Mouse (Mus musculus) stomach, postnatal 0 days (tissue): ENCODE measurements around the gene Smoc1. TPM values are rescaled to one million over a fixed set of nuclear protein-coding genes. Genes with fewer than 3 reads are reported as not detected.

Experiments used
- ATAC-seq: fragments of 200-750 bp; cut with Nextera tagmentation; 2 replicates; pipeline ENCODE4 v1.8.0; 2017; ENCODE audit not compliant: low FRiP score, low TSS enrichment
- DNase-seq: peaks from one replicate; pipeline ENCODE4 v3.0.0-alpha.2; 2016; ENCODE audit warnings: low spot score
- H3K27ac ChIP-seq: fragments of 300-500 bp; sonication (generic); replicated peaks from 2 replicates; pipeline ENCODE4 v1.5.1; 2014; ENCODE audit warnings: mild to moderate bottlenecking, control low read depth
- H3K27me3 ChIP-seq: fragments of 300-500 bp; sonication (generic); 2 replicates; pipeline ENCODE4 v1.6.1; 2014; ENCODE audit warnings: low read length; ENCODE audit not compliant: control insufficient read depth, insufficient read depth
- H3K36me3 ChIP-seq: fragments of 300-500 bp; sonication (generic); 2 replicates; pipeline ENCODE4 v1.6.1; 2014; ENCODE audit warnings: low read length, mixed read lengths; ENCODE audit not compliant: control insufficient read depth, insufficient read depth
- H3K4me1 ChIP-seq: fragments of 300-500 bp; sonication (generic); replicated peaks from 2 replicates; pipeline ENCODE4 v1.6.1; 2014; ENCODE audit warnings: antibody characterized with exemption; ENCODE audit not compliant: control insufficient read depth, insufficient read depth
- H3K4me2 ChIP-seq: fragments of 300-500 bp; sonication (generic); replicated peaks from 2 replicates; pipeline ENCODE4 v1.6.1; 2014; ENCODE audit warnings: low read depth, mild to moderate bottlenecking, control low read depth, moderate library complexity
- H3K4me3 ChIP-seq: fragments of 300-500 bp; sonication (generic); 2 replicates; pipeline ENCODE4 v1.5.1; 2014; ENCODE audit warnings: low read depth, low read length, control low read depth
- H3K9ac ChIP-seq: fragments of 300-500 bp; sonication (generic); 2 replicates; pipeline ENCODE4 v1.6.1; 2014; ENCODE audit warnings: mild to moderate bottlenecking, low read length, control low read depth, mixed read lengths
- H3K9me3 ChIP-seq: fragments of 300-500 bp; sonication (generic); 2 replicates; pipeline ENCODE4 v1.6.1; 2016; ENCODE audit warnings: low read length; ENCODE audit not compliant: control insufficient read depth
- CTCF ChIP-seq: IDR thresholded peaks from 2 replicates; pipeline ENCODE4 v1.5.1; 2016; ENCODE audit warnings: antibody characterized with exemption, low read depth, mild to moderate bottlenecking, moderate library complexity
- EP300 ChIP-seq: optimal IDR thresholded peaks from 2 replicates; pipeline ENCODE3; 2016; ENCODE audit warnings: antibody characterized with exemption
- WGBS: fragments of 180-500 bp; shearing (Covaris S2); extraction: QIAGEN DNeasy Blood & Tissue Kit; methylation state at CpG from one replicate; pipeline ENCODE4 v1.1.7; 2014; 5-methylcytosine and 5-hydroxymethylcytosine counted together
- polyA plus RNA-seq: library from polyadenylated mRNA; unstranded; fragments of >200 nt; fragmentation: Nextera tagmentation; extraction: Ambion mirVana; gene quantifications from 2 replicates; pipeline ENCODE4 v1.2.1, GENCODE M21; 2015

Smoc1 gene
- polyA plus RNA-seq, 1 experiment from 2014 or later, result 0.65 TPM

DNA sequence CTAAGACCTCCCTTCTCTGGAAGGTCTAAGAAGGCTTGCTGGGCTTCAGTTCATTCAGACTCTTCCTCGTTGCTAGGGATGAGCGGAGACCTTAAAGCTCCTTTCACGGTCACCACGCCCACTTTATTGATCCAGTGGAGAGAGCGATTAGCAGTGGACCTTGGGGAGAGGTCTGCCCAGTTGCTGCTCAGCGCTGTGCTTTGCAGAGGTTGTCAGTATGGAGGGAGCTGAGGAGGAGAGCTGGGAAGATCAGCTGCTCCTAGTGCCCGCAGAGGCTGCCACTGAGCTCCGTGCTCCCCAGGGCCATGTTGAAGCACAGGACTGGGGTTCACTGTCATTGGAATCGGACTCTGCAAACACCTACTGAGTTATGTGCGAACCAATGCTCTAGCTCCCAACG is 17.0 kb downstream of the Smoc1 start:
- 64% methylated on average over 11 of the region's 11 CpGs for WGBS
- H3K9me3 ChIP-seq, result no peaks in the 10 kb centered on the region
- H3K4me2 ChIP-seq, result no peak overlapping the region
- no peaks in the 10 kb centered on the region for H3K27me3 ChIP-seq
- H3K27ac ChIP-seq, result no peak overlapping the region
- ATAC-seq (no peak), DNase-seq (no peak)
- TF ChIP-seq EP300 (no peak), CTCF (no peak)
- no peak overlapping the region for H3K4me3 ChIP-seq
- H3K9ac ChIP-seq, result no peak overlapping the region
- H3K4me1 ChIP-seq, result no peaks in the 10 kb centered on the region
- H3K36me3 ChIP-seq, result no peaks in the 10 kb centered on the region

DNA sequence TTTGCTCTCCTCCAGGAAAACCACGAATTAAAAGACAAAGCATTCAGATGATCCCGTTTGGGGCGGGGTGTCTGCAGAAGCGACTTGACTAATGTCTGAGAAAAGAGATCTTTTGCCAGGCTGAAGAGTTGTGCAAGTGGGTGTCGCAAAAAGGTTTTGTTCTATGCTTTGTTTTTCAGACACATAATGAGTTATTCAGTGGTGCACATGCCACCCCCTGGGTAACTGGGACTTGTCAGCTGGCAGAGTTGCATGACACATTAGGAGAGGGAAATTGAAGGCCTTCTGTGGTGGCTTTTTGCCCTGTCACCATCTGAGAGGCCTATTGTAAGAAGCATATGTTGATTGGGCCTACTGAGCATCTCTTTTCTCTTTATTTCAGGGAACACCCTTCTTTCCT is 20.3 kb downstream of the Smoc1 start:
- TF ChIP-seq EP300, result no peak
- TF ChIP-seq CTCF, result no peak
- Histone ChIP-seq H3K9ac (no peak overlapping the region), H3K36me3 (no peaks in the 10 kb centered on the region), H3K4me1 (no peaks in the 10 kb centered on the region), H3K27ac (no peak overlapping the region), H3K4me3 (no peak overlapping the region), H3K4me2 (no peak overlapping the region), H3K27me3 (no peaks in the 10 kb centered on the region), H3K9me3 (no peaks in the 10 kb centered on the region)
- 77% methylated on average over 5 of the region's 5 CpGs for WGBS
- ATAC-seq (no peak), DNase-seq (no peak)

- Histone ChIP-seq H3K27ac (no peak overlapping the region), H3K27me3 (no peaks in the 10 kb centered on the region), H3K36me3 (no peaks in the 10 kb centered on the region), H3K4me2 (no peak overlapping the region), H3K4me3 (no peak overlapping the region), H3K9me3 (no peaks in the 10 kb centered on the region), H3K9ac (no peak overlapping the region), H3K4me1 (no peaks in the 10 kb centered on the region)
- TF ChIP-seq CTCF (no peak), EP300 (no peak)
- 91% methylated on average over 5 of the region's 5 CpGs for WGBS
- ATAC-seq, result no peak
- DNase-seq, result no peak
Measured at GRCm38 (mm10) chr12:81049661-81050060, 23.1 kb downstream of the Smoc1 start.

- Histone ChIP-seq H3K27ac (no peak overlapping the region), H3K4me2 (no peak overlapping the region), H3K4me3 (no peak overlapping the region), H3K4me1 (no peaks in the 10 kb centered on the region), H3K27me3 (no peaks in the 10 kb centered on the region), H3K9ac (no peak overlapping the region), H3K9me3 (no peaks in the 10 kb centered on the region), H3K36me3 (no peaks in the 10 kb centered on the region)
- no peak for ATAC-seq
- TF ChIP-seq CTCF (no peak), EP300 (no peak)
- 66% methylated on average over 11 of the region's 11 CpGs for WGBS
- DNase-seq, result no peak
Measured at GRCm38 (mm10) chr12:81055000-81055705, 28.5 kb downstream of the Smoc1 start.

DNA sequence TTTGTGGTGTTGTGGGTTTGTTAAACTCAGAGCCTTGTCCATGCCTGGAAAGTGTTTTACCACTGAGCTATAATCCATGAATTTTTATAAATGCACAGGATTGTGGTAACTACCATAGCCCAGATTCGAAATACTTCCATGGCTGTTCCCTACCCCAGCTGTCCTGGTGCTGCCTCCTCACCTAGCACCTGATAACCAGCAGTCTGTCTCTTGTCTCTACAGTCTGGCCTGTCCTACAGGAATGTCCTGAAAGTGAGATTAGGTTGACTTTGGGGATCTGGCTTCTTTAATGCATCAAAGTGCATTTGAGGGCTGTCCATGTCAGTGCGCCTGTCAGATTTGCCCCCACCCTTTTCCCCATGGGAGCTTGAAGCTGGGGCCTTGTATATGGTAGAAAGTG is 29.2 kb downstream of the Smoc1 start:
- Histone ChIP-seq H3K27me3 (no peaks in the 10 kb centered on the region), H3K4me3 (no peak overlapping the region), H3K9me3 (no peaks in the 10 kb centered on the region), H3K9ac (no peak overlapping the region), H3K4me1 (no peaks in the 10 kb centered on the region), H3K4me2 (no peak overlapping the region), H3K36me3 (no peaks in the 10 kb centered on the region), H3K27ac (no peak overlapping the region)
- ATAC-seq (no peak), DNase-seq (no peak)
- 87% methylated on average over 2 of the region's 2 CpGs for WGBS
- TF ChIP-seq CTCF, result no peak
- TF ChIP-seq EP300, result no peak

DNA sequence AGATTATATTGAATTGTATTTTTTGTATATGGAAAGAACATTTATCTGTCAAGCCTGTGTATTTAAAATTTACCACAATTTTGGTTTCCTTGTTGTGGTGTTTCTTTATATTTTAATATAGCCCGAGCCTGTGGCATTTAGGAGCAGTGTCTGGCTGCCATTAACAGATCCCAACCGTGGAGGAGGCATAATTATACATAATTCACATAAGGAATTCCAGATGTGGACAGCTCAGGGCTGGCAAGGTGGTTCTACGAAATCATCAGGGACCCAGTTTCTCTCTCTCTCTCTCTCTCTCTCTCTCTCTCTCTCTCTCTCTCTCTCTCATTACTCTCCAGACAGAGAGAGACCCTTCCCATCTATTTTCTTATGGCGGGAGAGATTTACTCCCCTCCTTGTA is 31.0 kb downstream of the Smoc1 start:
- H3K27ac ChIP-seq, result no peak overlapping the region
- no peak for DNase-seq
- TF ChIP-seq EP300 (no peak), CTCF (no peak)

More for the DNA sequence above, 31.0 kb downstream of the Smoc1 start:
- Histone ChIP-seq H3K4me2 (no peak overlapping the region), H3K9me3 (no peaks in the 10 kb centered on the region), H3K4me3 (no peak overlapping the region), H3K4me1 (no peaks in the 10 kb centered on the region), H3K27me3 (no peaks in the 10 kb centered on the region), H3K36me3 (no peaks in the 10 kb centered on the region), H3K9ac (no peak overlapping the region)
- WGBS, result 51% methylated on average over 4 of the region's 4 CpGs
- ATAC-seq, result no peak
